Mouse (Mus musculus) CD4-positive helper T cell, adult 2 months (primary cell): ENCODE results near the gene Hfe2.

Experiments
- DNase-seq: peaks from one replicate; pipeline ENCODE4 v3.0.0-alpha.2; 2012; ENCODE audit warnings: low read depth, missing footprints, low spot score

Gene Hfe2

DNA sequence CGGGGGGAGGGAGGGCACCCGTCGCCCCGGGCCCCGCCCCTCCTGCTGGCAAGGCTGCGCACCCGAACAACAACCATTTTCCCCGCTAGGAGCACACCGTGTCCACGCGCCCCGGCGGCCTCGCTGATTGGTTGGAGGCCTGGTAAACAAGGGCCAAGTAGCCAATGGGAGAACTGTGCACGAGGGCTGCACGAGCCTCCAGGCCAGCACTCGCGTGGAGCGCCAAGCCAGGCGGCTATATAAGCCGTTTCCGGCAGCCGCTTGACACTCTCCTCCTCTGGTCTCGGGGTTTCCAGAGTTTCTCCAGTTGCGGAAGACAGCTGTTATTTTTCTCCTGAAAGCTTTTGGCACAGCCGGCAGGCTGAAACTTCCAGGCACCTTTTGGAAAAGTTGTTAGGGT, 32.7 kb downstream of the Hfe2 start, which contains the start of gene Txnip:
TSS of gene Txnip (plus strand) at position 264 of the 400 bp plus-strand sequence.
- DNase-seq, result peak; percentile 99

DNA sequence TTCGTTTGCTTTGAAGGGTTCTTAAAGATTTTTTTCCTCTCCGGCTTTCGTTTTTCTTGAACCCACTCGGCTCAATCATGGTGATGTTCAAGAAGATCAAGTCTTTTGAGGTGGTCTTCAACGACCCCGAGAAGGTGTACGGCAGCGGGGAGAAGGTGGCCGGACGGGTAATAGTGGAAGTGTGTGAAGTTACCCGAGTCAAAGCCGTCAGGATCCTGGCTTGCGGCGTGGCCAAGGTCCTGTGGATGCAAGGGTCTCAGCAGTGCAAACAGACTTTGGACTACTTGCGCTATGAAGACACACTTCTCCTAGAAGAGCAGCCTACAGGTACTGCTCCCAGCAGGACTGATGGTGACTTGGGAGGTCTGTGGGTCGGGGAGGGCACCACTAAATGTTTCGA, 33.2 kb downstream of the Hfe2 start:
- DNase-seq, result no peak

DNA sequence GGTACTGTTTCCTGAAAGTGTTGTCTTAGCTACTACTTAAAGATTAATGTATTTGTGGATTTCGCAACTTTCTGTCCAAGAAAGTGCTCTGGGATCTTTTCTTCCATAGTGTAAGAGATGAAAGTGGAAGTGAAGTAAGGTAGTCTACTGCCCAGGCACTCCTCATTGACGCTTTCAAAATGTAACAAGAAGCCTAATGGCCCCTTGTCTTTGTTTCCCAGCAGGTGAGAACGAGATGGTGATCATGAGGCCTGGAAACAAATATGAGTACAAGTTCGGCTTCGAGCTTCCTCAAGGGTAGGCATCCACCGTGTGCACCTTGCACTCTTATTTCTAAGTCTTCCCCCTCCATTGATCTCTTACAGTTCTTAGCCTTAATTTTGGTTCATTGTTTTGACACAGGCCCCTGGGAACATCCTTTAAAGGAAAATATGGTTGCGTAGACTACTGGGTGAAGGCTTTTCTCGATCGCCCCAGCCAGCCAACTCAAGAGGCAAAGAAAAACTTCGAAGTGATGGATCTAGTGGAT, 33.8 kb downstream of the Hfe2 start:
- DNase-seq, result peak; percentile 42

DNA sequence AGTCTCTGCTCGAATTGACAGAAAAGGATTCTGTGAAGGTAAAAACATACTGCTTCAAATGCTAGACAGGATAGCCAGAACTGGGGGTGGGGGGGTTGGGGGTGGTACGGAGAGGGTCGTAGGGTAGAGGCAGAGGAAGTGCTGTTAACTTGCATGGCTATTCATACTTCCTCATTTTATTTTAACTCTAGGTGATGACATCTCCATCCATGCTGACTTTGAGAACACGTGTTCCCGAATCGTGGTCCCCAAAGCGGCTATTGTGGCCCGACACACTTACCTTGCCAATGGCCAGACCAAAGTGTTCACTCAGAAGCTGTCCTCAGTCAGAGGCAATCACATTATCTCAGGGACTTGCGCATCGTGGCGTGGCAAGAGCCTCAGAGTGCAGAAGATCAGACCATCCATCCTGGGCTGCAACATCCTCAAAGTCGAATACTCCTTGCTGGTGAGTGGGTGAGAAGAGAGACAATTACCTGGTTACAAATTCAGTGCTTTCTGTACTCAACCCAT, 34.5 kb downstream of the Hfe2 start:
- peak; percentile 25 for DNase-seq

DNA sequence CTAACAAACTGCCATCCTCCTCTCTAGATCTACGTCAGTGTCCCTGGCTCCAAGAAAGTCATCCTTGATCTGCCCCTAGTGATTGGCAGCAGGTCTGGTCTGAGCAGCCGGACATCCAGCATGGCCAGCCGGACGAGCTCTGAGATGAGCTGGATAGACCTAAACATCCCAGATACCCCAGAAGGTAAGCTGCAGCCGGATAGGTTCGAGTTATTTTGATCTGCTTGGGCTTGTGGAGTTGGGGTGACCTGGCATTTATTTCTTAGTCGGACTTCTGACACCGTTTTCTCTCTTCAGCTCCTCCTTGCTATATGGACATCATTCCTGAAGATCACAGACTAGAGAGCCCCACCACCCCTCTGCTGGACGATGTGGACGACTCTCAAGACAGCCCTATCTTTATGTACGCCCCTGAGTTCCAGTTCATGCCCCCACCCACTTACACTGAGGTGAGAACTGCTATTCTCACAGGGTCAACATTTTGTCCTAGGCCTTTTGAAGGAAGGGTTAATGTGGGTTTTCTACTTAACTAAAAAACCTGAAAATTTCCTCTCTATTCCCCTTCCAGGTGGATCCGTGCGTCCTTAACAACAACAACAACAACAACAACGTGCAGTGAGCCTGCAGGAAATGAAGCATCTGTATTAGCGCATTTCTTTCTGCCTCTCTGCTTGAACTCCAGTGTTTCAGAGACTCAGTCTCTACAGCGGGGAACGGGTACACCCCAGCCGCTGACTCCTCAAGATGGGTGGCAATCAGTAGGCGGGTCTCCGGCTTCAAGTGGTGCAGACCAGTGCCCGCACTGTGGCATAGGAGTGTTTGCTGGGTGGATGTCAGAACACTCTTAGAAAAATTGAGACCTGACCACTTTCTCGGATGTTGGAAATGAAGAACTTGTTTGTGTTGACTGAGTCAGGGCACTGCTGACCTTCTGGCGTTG, 35.2 kb downstream of the Hfe2 start:
- no peak for DNase-seq

DNA sequence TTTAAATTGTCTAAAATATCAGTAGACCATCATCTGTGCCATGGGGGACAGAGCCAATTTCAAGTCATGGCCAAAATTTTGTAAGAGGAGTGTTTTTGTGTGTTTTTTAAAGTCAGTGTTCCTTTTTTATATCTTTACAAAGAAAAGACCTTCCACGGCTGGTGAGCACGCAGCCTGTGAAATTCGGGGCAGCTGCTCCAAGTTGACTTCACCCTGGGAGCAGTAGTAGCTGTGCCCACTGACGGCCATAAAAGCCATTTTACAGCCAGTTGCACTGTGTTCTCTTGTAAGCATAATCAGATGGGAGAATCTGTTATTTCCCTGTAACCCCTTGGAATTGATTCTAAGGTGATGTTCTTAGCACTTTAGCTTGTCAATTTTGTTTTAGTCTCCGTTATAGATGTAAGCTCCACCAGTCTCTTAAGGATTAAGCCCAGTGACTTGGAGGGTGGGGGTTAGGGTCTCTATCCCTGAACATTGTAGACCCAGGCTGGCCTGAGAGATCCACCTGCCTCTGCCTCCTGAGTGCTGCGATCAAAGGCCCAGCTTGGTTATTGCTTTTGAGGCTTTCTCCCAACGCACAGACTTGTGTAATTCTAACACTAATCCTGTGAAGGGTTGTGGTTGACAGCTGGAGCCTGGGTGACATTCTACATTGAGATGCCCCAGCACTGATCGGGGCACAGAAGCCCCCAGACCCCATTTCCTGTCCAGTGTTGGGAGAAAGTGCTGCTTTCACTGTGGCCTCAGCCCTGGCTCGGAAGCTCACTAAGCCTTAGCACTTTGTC, 36.1 kb downstream of the Hfe2 start:
- DNase-seq, result no peak

DNA sequence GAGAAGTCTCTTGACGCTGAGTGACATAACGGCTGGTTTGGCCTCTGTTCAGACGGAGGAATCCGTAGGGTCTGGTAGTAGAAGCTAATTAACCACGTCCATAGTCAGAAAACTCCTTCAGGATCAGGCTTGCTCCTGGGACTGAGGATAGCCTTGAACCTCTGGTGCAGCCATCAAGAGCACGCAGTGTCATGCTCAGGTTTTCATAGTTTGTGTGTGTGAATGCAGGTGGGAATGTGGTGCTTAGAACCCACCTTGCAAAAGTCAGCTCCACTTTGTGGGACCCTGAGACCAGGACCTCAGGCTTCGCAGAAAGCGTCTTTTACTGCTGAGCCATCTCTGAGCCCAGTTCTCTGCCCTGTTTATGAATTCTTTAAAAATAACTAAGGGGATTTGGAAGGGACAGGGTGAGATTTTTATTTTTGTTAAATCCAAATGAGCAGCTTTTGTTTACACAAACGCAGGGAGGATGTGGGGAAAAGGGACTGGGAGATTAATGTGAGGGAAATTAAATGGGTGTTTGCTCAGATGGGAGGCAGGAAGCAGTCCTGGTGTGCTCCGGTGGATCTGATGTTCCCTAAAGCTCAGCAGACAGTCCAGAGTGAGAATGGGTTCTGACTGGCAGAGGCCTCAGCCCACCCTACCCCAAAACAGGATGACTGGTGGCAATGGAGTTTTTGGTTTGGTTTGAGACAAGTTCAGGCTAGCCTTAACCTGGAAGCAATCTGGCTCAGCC, 37.1 kb downstream of the Hfe2 start:
- peak; percentile 24 for DNase-seq

DNA sequence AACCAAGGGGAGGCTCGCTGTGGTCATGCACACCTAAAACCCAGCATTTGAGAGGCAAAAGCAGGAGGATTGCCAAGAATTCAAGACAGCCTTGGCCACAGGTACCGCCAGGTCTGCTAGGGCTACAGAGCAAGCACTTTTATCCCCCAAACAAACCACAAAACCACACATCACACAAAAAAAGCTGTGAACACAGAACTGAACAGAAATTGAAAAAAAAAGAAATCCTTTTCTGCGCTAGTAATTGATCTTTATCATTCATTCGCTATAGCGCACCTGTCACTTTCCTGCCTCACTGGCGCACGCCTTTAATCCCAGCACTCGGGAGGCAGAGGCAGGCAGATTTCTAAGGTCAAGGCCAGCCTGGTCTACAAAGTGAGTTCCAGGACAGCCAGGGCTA, 38.3 kb downstream of the Hfe2 start:
- peak; percentile 82 for DNase-seq

DNA sequence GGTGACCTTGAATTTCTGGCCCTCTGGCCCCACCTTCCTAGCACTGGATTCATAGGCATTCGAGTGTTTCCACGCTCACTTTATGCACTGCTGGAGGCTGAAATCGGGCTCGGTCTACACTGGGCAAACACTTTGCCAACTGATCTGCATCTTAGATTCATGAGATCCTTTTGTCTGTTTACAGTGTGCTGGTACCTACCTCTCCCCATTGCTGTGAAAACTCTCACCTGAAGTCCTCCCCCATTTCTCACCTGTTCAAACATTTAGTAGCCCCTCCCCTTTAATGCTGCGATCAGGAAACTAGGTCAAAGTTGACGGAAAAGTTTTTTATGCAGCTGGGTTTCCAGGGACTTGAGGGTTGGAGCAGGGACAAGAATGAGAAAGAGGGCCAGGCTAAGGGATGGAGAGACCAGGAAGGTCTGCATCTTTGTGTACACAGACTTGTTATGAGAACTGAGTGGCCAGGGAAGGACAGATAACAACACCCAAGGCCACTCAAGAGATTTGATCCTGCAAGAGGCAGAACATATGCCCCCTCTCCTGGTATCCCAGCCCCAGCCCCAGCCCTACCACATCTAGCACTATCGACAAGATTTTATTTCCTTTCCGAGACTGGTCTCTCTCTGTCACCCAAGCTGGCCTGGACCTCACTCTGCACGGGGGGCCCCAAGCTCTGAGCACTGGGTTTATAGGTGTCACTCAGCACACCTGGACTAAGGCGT, 39.1 kb downstream of the Hfe2 start:
- no peak for DNase-seq

DNA sequence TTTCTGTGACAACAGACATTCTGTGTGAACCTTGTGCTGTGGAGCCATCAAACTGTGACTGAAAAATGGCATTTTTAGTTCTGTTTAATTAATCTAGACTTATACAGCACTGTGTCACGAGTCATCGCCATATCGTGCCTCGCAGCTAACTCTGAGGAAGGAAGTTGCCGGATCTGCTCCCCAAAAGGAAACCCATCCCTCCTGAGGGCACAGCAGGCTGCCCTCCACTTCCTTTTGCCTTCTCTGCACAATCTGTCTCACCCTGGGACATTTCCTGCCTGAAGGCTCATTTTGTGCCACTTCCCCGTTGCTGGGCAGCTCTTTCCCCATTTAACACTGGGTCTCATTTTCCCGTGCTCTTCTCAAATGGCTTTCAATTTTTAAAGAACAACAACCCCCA, 39.7 kb downstream of the Hfe2 start:
- DNase-seq, result peak; percentile 72

DNA sequence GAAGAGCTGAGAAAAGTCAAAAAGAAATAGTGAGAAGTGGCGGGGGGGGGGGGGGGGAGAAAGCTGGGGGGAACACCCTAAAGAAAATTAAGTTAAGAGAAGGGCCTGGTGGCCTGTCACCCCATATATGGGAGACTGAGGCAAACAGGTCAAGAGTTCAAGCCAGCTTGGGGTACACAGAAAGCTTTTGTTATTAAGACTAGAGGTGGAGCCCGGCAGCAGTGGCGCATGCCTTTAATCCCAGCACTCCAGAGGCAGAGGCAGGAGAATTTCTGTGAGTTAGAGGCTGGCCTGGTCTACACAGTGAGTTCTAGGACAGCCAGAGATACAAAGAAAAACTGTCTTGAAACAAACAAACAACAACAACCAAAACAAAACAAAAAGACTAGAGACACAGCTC, 40.1 kb downstream of the Hfe2 start:
- no peak for DNase-seq

DNA sequence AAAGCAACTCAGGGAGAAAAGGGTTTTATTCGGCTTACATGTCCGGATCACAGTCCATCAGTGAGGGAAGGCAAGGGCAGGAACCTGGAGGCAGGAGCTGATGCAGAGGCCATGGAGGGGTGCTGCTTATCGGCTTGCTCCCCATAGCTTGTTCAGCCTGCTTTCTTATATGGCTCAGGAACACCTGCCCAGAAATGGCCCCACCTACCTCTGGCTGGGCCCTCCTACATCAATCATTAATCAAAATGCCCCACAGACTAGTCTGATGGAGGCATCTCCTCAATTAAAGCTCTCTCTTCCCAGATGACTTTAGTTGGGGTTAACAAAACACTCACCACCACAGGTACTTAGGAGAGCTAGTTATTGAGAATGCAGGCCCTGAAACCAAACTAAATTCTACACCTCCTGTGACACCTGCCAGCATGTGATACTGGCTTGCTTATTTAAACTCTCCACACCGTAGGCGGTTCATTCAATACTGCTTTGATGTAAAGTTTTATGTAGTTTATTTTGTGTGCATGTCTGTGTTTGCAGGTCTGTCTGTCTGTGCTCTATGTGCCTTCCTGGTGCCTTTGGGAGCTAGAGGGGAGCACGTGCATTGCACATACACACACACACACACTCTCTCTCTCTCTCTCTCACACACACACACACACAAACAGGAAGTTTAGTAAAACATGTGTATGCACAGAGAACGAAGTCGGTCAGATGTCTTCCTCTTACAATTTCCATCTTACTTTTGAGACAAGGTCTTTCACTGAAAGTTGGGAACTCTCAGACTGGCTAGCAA, 41.9 kb downstream of the Hfe2 start:
- DNase-seq, result peak; percentile 56

DNA sequence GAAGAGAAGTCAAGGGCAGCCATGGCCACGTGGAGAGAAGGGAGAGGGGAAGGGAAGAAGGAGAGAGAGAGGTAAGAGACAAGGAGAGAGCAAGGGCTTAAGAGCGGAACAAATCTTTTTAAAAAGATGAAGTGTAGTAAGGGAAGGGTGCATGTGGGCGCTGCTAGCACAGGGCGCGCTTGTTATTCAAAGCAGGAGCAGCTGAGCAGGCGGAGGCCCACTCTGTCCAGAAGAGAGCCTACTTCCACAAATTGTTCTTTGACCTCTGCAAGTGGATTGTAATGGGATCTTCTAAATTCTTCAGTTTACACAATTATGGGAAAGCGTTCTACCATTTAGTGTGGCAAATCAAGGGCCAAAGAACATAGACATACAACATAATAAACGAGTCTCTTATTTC, 43.6 kb downstream of the Hfe2 start:
- DNase-seq, result no peak

DNA sequence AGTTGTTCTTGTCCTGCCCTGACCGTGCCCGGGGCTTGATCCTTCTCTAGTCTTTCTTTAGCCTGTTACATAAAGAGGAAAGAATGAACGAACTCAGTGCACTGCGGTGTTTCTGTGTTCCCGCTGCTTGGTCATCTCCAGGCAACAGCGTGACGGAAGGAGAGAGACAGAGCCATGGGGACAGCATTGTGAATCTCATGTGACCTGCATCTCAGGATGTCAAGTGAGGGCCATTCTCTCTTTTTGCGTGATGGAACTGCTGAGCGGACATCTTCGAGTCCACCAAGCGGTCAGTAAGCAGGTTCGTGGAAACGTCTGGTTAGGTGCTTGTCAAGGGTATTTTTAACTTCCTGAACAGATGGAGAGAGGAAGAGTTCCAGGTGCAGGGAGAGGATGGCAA, 44.5 kb downstream of the Hfe2 start:
- no peak for DNase-seq

DNA sequence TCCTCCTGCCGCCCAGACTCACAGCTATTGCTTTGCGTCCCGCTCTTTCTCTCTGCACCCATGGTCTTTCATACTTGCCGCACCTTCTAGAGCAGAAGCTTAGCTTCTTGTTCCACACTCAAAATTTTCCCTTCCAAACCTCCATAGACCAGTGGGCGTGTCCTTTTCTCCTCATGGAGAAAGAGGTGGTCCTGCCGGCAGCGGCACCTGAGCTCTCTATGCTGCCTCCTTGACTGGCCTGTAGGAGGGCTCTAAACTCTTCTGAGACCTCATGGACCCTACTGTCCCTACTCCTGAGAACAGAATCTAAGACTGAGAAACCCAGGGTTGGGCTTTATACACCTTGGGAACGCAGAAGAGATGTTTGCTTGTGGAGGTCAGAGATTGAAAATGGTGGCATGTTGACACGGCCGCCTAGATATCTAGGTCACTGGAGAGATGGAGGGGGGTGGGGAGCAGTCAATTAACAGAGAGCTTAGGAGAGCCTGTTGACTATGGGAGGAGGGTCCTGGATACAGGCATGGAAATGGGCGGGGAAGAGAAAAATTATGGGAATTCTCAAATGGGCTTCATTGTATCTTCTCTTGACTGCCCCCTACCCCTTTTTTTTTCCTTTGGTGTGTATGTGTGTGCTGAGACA, 45.1 kb downstream of the Hfe2 start:
- no peak for DNase-seq

DNA sequence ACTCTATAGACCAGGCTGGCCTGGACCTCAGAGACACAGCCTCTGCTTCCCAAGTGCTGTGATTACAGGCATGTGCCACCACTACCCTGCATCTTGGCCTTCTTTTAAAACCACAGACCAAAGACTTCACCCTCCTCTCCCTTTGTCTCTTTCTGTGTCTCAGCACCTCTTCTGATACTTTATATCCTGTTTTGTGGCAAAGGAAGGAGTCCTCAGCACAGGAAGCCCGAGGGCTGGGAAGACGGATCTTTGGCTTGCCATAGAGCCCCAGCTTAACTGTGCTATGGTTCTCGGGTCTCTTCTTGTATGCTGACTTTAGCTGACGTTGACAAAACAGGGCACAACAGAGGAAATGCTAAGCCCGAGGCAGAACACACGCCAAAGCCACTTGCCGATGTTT, 45.7 kb downstream of the Hfe2 start:
- peak; percentile 49 for DNase-seq

DNA sequence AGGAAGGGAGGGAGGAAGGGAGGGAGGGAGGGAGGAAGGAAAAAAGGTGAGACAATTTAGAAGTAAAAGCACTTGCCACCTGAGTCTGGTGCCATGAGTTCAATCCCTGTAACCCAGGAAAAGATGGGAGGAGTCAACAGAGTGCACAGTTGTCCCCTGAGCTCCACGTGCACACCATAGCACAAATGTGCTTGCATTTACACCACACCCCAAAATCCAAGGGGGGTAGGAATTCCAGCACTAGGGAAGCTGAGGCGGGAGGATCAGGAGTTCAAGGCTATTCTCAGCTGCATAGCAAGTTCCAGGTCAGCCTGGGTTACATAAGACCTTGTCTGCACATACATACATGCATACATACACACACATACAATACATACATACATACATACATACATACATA, 46.4 kb downstream of the Hfe2 start:
- no peak for DNase-seq

DNA sequence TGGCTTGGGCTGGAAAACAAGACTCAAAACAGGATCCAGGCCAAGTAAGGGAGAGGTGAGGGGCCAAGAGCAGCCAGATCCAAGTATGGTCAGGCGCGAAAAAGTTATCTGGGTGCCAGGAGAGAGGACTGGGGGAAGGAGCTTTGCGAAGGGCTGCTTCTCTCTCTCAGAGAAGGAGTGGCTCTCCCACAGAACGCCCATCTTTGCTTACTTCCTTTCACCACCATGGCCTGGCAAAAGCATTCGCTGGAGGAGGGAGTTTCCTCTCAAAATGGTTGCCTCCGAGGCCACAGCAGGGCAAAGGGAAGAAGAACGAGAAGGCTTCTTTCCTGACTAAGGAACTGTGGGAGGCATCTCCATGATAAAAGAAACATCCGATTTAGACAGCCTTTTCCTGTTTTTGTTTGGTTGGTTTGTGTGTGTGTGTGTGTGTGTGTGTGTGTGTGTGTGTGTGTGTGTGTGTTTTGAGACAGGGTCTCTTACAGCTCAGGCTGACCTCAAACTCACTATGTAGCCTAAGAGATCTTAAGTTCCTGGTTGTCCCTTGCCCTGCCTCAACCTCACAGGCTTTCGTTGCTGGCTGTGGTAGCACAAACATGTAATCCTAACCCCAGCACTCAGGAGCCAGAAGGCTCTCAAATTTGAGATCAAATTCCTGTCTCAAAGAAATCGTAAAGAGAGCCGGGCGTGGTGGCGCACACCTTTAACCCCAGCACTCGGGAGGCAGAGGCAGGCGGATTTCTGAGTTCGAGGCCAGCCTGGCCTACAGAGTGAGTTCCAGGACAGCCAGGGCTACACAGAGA, 47.1 kb downstream of the Hfe2 start:
- DNase-seq, result no peak
